Mouse (Mus musculus): ENCODE data around the gene Lrcol1. TPM values are rescaled to one million over a fixed set of nuclear protein-coding genes. Genes with fewer than 3 reads are reported as not detected.

The Lrcol1 gene
- total and polyA plus RNA-seq, 3 experiments = not detected

DNA sequence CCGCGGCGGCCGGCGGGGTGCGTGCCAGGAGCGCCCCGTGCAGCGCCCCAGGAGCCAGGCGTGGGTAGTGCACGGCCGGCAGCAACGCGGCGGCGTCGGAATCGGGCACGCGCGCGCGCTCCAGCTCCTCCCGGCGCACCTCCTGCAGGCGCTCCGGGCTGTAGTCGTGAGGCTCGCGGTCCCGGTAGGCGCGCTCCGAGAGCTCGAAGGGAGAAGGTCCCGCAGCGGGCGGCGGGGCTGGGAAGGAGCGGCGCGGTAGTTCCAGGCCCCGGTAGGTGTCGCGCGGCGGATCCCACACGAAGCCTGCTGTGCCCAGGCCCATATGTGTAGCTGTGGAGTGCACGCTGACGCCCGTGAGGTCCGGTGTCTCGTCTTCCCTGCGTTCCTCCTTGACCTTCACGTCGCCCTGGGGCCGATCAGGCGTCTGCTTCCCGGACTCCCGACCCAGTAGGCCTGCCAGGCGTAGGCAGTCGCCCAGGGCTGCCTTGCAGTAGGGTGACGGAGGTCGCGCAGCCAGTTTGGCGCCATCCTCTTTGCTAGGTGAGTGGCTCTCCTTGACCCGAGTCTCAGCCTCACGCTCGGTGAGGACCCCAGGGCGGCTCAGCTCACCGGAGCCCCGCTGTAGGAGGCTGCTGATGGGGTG lies 18.8 kb downstream of the Lrcol1 start:
- TF ChIP-seq ETS1 (IDR thresholded peaks at IDR 0.05; ENCODE audit: low read depth, low read length) (no peak), NRF1 (IDR thresholded peaks at IDR 0.05; ENCODE audit: insufficient read depth, low read depth, low read length, poor library complexity, severe bottlenecking) (no peak), MEF2A (IDR thresholded peaks at IDR 0.05; ENCODE audit: extremely low read depth, insufficient replicate concordance, low read depth, low read length, poor library complexity, severe bottlenecking) (no peak), NELFE (IDR thresholded peaks at IDR 0.05; ENCODE audit: low read depth, low read length) (no peak), MAX (IDR thresholded peaks at IDR 0.05; ENCODE audit: low read length) (no peak), GABPA (IDR thresholded peaks at IDR 0.05; ENCODE audit: low read depth, low read length) (no peak), E2F4 (IDR thresholded peaks at IDR 0.05; ENCODE audit: borderline replicate concordance, low read depth, low read length) (no peak), MYC (IDR thresholded peaks at IDR 0.05; ENCODE audit: low read depth, low read length) (no peak), KAT2A (conservative IDR thresholded peaks at IDR 0.05; ENCODE audit: low read depth, low read length) (no peak), SIN3A (IDR thresholded peaks at IDR 0.05; ENCODE audit: low read length) (no peak)
- H3K9me3 ChIP-seq (replicated peaks; ENCODE audit: insufficient read depth, low read length) = no peaks in the 10 kb centered on the region
- H3K4me1 ChIP-seq (ENCODE audit: control insufficient read depth in 1 of 2, insufficient read depth in 2 of 2, low read length in 2 of 2) = no peaks in the 10 kb centered on the region
- no peak overlapping the region for H3K4me3 ChIP-seq (ENCODE audit: control insufficient read depth in 1 of 2, insufficient read depth in 1 of 2, low read depth in 2 of 2, low read length in 2 of 2)
- no peaks in the 10 kb centered on the region for H3K27me3 ChIP-seq (ENCODE audit: control insufficient read depth in 1 of 2, insufficient read depth in 2 of 2, low read length in 2 of 2)
- H3K27ac ChIP-seq (ENCODE audit: control insufficient read depth, low read depth, low read length) = no peak overlapping the region
- no peaks in the 10 kb centered on the region for H3K79me2 ChIP-seq (ENCODE audit: control insufficient read depth, insufficient read depth, low read length, poor library complexity)
- H3K9ac ChIP-seq (ENCODE audit: control insufficient read depth, low read depth, low read length, poor library complexity, severe bottlenecking) = no peak overlapping the region
- no peaks in the 10 kb centered on the region for H3K36me3 ChIP-seq (ENCODE audit: control insufficient read depth in 1 of 2, insufficient read depth in 2 of 2, low read length in 2 of 2)
- no peak for DNase-seq (ENCODE audit: low read depth, low spot score)

DNA sequence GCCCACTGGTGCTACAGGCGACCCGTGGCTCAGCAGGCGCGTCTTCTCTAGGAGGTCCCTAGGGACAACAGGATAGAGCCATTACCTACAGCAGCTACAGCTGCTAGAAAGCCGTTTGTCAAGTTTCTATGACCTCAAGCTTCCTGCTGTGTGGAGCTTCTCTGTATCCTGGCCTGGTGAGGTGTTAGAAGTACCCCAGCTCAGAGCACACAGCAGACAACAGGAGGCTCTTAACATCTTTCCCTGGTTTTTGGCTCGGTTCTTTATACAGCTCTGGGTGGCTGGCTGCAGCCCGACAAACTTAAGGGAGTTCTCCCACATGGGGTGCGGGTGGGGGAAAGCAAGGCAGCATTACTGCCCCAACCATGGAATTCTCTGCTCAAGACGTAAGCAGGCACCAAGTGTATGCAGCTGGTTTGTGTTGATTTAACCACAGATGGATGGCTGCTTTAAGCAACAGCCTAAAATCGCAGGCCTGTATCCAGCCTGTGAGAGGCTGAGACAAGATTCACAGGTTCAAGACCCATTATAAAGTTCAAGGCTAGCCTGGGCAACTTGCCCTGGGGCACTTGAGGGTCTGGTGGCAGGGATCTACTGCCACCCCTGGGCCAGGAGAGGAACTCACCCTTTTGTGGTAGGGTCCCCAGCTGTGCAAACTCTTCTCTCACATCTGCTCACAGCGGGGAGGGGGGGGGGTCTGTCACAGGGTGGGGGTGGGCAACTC lies 19.5 kb downstream of the Lrcol1 start:
- Histone ChIP-seq H3K4me1 (ENCODE audit: control insufficient read depth in 1 of 2, insufficient read depth in 2 of 2, low read length in 2 of 2) (no peaks in the 10 kb centered on the region), H3K9ac (ENCODE audit: control insufficient read depth, low read depth, low read length, poor library complexity, severe bottlenecking) (no peak overlapping the region), H3K27me3 (ENCODE audit: control insufficient read depth in 1 of 2, insufficient read depth in 2 of 2, low read length in 2 of 2) (no peaks in the 10 kb centered on the region), H3K79me2 (ENCODE audit: control insufficient read depth, insufficient read depth, low read length, poor library complexity) (no peaks in the 10 kb centered on the region), H3K4me3 (ENCODE audit: control insufficient read depth in 1 of 2, insufficient read depth in 1 of 2, low read depth in 2 of 2, low read length in 2 of 2) (no peak overlapping the region), H3K27ac (ENCODE audit: control insufficient read depth, low read depth, low read length) (no peak overlapping the region), H3K36me3 (ENCODE audit: control insufficient read depth in 1 of 2, insufficient read depth in 2 of 2, low read length in 2 of 2) (no peaks in the 10 kb centered on the region), H3K9me3 (replicated peaks; ENCODE audit: insufficient read depth, low read length) (no peaks in the 10 kb centered on the region)
- no peak for DNase-seq (ENCODE audit: low read depth, low spot score)
- TF ChIP-seq USF2 (IDR thresholded peaks at IDR 0.05; ENCODE audit: borderline replicate concordance in 1 of 2, insufficient read depth in 1 of 2, low read depth in 1 of 2, low read length in 2 of 2) = no peak
